Mouse (Mus musculus) heart, adult 8-10 months (tissue): ENCODE data around the gene Mgst3. TPM values are rescaled to one million over a fixed set of nuclear protein-coding genes. Genes with fewer than 3 reads are reported as not detected.

ENCODE experiments used
- DNase-seq: peaks from one replicate; pipeline ENCODE4 v3.0.0; 2022; ENCODE audit warnings: low spot score
- total RNA-seq, 4 experiments: library from RNA; stranded (reverse); gene quantifications; 2 replicates each; pipeline ENCODE4 v1.2.4; 2022

Gene Mgst3
- total RNA-seq, 4 experiments from 2014 or later = 345 to 380 (median 359) TPM

DNA sequence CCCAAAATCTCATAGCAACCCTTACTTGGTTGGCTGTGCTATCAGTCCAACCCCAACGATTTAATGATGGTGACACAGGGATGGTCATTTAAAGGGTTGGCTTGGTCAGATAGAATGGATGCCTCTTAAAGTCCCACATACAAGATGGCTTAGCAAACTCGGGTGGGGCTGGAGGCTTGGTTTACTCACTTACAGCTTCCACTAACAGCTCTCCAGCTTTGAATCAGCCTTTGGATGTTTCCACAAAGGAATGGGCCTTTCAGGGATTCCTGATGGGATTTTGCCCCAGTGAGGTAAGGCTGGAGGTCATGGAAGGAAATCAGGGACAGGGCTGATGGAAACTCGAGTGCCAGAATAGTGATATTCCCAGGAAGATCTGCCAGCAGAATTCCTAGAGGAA lies 5.8 kb downstream of the Mgst3 start:
- DNase-seq = no peak

GRCm38 (mm10) chr1:167387310-167387709 lies 6.3 kb downstream of the Mgst3 start:
- no peak for DNase-seq

DNA sequence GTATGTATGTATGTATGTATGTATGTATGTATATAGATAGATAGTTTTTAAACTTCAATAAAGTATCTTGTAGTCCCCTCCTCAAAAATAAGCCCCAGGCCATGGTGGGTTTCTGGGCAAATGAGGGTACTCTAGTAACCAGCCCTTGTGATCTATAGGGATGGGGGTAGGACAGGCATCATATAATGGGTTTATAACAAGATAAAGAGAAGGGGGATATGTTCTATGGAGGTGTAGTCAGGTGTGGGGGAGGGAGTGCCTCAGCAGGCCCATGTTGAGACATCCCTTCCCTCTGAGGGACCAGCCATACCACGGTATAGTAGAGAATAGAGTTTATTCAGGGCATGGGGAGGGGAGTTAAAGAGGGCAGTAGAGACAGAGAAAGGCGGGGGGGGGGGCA lies 7.2 kb downstream of the Mgst3 start:
- no peak for DNase-seq

- DNase-seq = no peak
Measured at GRCm38 (mm10) chr1:167385636-167386035, 8.0 kb downstream of the Mgst3 start.

- DNase-seq = no peak
Measured at GRCm38 (mm10) chr1:167385211-167385610, 8.4 kb downstream of the Mgst3 start.

DNA sequence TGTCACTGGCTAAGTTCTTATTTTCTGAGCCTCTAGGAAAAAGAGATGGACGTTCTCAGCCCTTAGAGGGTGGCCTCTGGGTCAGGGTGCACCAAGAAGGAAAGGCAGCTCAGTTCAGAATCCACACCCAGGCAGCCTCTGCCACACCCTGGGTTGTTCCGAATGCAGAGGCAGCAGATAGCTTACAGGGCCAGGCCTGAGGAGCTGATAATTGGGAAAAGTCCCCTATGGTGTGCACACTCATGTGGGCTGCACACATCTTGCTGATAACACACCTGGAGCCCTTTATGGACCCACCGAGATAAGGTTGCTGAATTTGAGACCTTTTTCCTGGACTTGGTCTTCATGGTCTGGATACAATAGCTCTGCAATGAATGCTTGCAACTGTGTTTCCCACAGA lies 9.5 kb downstream of the Mgst3 start:
- DNase-seq = no peak

DNA sequence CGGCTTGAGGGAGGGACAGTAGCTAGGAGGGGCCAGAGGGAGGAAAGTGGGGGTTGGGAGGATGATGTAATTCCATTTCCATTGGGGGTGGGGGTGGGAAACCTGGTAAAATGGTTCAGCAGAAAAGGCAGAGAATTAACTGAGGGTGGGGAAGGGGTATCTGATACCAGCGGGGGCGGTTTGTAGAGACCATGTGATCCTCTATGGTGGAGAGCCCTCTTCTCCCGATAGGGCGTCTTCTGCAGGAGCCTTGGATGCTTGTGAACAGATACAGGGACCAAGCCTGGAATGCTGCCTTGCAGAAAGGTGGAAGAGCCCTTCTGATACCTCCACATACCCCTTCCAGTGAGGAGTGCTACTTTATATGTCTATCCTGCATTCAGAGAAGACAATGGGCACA lies 10.5 kb downstream of the Mgst3 start:
- DNase-seq = no peak

DNA sequence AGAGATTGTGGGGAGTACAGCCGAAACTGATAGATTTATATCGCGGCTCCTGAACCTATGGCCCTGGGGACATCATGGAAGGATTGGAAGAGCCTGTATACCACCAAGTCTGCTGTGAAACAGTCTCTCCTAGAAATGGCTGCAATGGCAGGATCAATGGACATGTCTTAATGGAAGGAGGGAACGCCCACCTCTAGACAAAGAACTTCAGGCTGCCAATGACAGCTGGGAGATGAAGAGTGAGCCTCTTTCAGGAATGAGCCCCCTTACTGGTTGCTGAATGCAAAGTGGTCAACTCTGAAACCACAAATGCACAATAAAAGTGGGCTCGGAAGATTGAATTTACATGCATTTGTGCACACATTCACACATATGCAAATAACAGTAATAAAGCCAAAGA lies 10.9 kb downstream of the Mgst3 start:
- DNase-seq = no peak

DNA sequence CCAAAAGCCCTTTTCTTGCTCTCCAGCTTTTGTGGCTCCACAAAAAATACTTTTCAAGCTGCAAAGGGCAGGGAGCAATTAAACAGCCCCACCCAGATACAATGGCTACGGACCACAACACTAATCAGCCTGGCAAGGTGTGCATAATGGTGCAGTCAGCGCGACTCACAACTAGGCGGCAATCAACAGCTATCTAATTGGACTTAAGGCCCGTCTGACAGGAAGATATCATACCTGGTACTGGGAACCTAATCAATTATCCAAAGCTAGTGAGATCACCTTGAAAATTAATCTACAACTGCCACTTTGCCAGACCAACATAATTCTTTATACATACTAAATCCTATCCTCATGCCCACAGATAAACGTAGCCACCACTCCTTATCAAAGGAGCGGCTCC lies 11.3 kb downstream of the Mgst3 start:
- DNase-seq = no peak

- DNase-seq = no peak
Measured at GRCm38 (mm10) chr1:167381050-167382015, 12.3 kb downstream of the Mgst3 start.

- no peak for DNase-seq
Measured at GRCm38 (mm10) chr1:167380223-167380622, 13.4 kb downstream of the Mgst3 start.

GRCm38 (mm10) chr1:167379751-167380150 lies 13.9 kb downstream of the Mgst3 start:
- no peak for DNase-seq

GRCm38 (mm10) chr1:167378019-167378418 lies 15.6 kb downstream of the Mgst3 start:
- DNase-seq = no peak

DNA sequence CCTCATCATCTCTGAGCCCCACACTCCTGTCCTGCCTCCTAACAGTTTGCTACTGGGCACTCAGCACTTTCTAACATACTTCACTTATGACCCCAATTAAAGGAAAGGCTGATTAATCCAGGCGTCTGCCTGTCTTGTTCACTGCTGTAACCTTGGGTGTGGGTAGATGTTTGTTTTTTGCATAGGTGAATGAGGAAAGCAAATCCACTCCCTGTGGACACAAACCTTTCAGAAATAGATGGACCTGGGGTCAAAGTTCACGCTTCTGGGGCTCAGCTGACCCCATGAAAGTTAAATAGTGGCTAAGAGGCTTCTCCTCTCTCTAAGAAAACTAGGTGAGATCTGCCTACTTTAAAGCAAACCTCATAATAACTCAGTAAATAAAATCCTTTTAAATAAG lies 18.7 kb downstream of the Mgst3 start:
- DNase-seq = no peak

- no peak for DNase-seq
Measured at GRCm38 (mm10) chr1:167374003-167374784, 19.4 kb downstream of the Mgst3 start.

GRCm38 (mm10) chr1:167372739-167373138 lies 20.9 kb downstream of the Mgst3 start:
- DNase-seq = no peak

GRCm38 (mm10) chr1:167369905-167370304 lies 23.7 kb downstream of the Mgst3 start:
- DNase-seq = peak; percentile 86

- no peak for DNase-seq
Measured at GRCm38 (mm10) chr1:167368513-167368912, 25.1 kb downstream of the Mgst3 start.

DNA sequence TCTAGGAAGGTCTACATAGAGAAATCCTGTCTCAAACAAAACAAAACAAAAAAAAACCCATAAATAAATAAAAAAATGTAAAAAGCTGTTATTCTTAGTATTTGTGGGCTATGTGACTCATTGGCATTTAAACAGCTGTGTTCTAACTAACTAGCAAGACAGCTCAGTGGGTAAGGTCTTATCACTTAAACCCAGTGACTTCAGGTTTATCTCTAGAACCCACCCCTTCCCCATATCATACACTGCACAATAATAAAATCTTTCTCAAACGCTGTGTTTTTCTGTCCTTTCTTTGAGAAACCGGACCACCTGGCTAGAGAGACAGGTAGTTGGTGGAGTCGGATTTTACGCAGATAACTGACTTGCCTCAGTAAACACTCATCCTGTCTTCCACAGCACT lies 25.6 kb downstream of the Mgst3 start:
- no peak for DNase-seq

DNA sequence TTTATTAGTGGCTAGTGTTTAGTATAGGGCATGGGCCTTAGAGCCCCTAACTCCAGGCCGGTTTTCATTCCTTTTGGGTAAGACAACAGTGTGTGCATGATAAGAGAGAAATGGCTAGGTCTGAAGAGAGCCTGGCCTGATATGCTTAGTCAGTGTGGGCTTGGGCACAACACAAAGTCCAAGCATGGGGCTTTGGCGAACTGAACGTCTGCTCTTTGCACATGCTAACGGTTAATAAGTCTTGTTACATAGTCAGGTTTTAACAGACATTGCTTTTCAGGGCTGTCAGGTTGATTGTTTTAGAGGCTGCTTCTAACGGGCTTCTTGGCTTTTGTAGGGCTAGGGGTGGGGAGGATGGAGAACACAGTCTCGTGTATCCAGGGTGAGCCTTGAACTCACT lies 27.0 kb downstream of the Mgst3 start:
- no peak for DNase-seq

DNA sequence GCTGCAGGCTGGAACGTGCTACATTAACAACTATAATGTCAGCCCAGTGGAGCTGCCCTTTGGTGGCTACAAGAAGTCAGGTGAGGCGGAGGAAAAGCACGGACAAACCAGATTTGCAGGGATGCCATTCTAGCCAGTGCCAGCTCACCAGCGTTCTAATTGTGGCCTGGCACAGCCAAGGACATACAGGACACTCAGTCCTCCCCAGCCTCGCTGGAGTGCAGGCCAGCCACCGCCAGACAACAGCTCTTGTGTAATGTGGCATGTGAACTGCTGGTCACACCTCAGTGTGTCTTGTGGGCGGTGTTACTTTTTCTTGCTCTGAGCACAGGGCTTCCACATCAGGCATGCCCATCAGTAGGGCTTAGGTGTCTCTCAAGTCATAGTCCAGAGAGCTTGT lies 27.8 kb downstream of the Mgst3 start:
- peak; percentile 54 for DNase-seq

- DNase-seq = no peak
Measured at GRCm38 (mm10) chr1:167363322-167363721, 30.3 kb downstream of the Mgst3 start.

DNA sequence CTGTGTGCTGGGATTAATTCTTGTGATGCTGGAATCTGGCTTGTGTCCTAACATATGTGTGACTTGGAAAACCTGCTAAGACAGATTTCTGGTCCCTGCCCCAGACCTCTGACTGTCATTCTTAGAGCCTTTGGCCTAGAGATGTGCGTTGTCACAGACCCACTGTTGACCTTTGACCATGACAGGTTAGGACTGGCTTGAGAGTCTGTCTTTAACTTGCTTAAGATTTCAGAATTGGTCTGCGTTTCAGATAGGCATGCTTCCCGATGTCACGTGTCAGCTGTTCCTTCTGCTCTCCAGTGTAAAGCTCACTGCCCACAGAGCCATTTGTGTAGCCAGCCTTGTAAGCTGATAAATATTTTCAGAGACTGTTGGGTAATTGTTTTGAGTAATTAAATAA lies 30.8 kb downstream of the Mgst3 start:
- no peak for DNase-seq
